Mouse (Mus musculus) lung, postnatal 0 days (tissue): ENCODE results near the gene Sgcb.
"Not testable (repeated sequence)": the region's sequence is repeated elsewhere in the genome, so short reads cannot be mapped to it uniquely, and the experiment has no call there.

Experiments
- CTCF ChIP-seq: IDR thresholded peaks from 2 replicates; pipeline ENCODE4 v1.5.1; 2016; ENCODE audit warnings: antibody characterized with exemption, mild to moderate bottlenecking
- EP300 ChIP-seq: IDR thresholded peaks from 2 replicates; pipeline ENCODE4 v1.6.1; 2016; ENCODE audit warnings: antibody characterized with exemption, mild to moderate bottlenecking, control low read depth

DNA sequence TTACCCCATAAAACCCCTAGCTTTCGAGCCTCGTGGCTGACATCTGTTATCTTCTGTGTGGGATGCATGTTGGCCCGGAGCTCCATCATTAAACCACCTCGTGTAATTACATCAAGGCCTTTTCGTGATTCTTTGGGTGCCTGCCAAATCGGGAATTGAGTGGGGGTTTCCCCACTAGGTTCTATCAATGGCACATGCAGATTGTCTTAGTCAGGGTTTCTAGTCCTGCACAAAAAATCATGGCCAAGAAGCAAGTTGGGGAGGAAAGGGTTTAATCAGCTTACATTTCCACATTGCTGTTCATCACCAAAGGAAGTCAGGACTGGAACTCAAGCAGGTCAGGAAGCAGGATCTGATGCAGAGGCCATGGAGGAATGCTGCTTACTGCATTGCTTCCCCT is 63.6 kb downstream of the Sgcb start:
- not testable (repeated sequence) for TF ChIP-seq CTCF, EP300
